Mouse (Mus musculus) MEL (cell line): ENCODE data around the gene Kank3. TPM values are rescaled to one million over a fixed set of nuclear protein-coding genes. Genes with fewer than 3 reads are reported as not detected.

Experiments
- DNase-seq: peaks from one replicate; pipeline ENCODE4 v3.0.0; 2011; ENCODE audit warnings: low read depth, low spot score
- H3K27ac ChIP-seq: 2 replicates; pipeline ENCODE4 v1.5.1; 2012; ENCODE audit warnings: low read depth, mild to moderate bottlenecking, control low read depth, low read length, moderate library complexity; ENCODE audit not compliant: control insufficient read depth
- H3K27me3 ChIP-seq, 2 experiments: fragments of 150-350 bp in 1 of 2; sonication (generic) in 1 of 2; 2 replicates each; pipeline ENCODE4 v1.6.1; 2012; ENCODE audit warnings: low read length in 2 of 2, mild to moderate bottlenecking in 2 of 2, improper control_type of control experiment in 1 of 2, moderate library complexity in 1 of 2; ENCODE audit not compliant: insufficient read depth in 2 of 2, control insufficient read depth in 1 of 2
- H3K36me3 ChIP-seq, 2 experiments: 2 replicates each; pipeline ENCODE4 v1.6.1; 2012 to 2014; ENCODE audit warnings: low read length in 2 of 2, improper control_type of control experiment in 1 of 2, inconsistent platforms in 1 of 2, mild to moderate bottlenecking in 1 of 2; ENCODE audit not compliant: insufficient read depth in 2 of 2, control insufficient read depth in 1 of 2
- H3K4me1 ChIP-seq, 2 experiments: fragments of 150-350 bp in 1 of 2; sonication (generic) in 1 of 2; 2 replicates each; pipeline ENCODE4 v1.6.1; 2012; ENCODE audit warnings: low read length in 2 of 2, improper control_type of control experiment in 1 of 2, mild to moderate bottlenecking in 1 of 2; ENCODE audit not compliant: insufficient read depth in 2 of 2, control insufficient read depth in 1 of 2
- H3K4me3 ChIP-seq, 2 experiments: fragments of 150-350 bp in 1 of 2; sonication (generic) in 1 of 2; 2 replicates each; pipeline ENCODE4 v1.5.1; 2012; ENCODE audit warnings: low read depth in 2 of 2, low read length in 2 of 2, mild to moderate bottlenecking in 2 of 2, moderate library complexity in 2 of 2, control low read depth in 1 of 2, improper control_type of control experiment in 1 of 2; ENCODE audit not compliant: control insufficient read depth in 1 of 2, insufficient read depth in 1 of 2
- H3K79me2 ChIP-seq: 2 replicates; pipeline ENCODE4 v1.6.1; 2012; ENCODE audit warnings: mild to moderate bottlenecking, low read length, moderate library complexity; ENCODE audit not compliant: control insufficient read depth, poor library complexity, insufficient read depth
- H3K9ac ChIP-seq: 2 replicates; pipeline ENCODE4 v1.6.1; 2012; ENCODE audit warnings: low read depth, mild to moderate bottlenecking, control low read depth, low read length, moderate library complexity; ENCODE audit not compliant: control insufficient read depth, poor library complexity, severe bottlenecking
- H3K9me3 ChIP-seq: fragments of 150-350 bp; sonication (generic); replicated peaks from 2 replicates; pipeline ENCODE4 v1.6.1; 2012; ENCODE audit warnings: mild to moderate bottlenecking, low read length, improper control_type of control experiment, moderate library complexity; ENCODE audit not compliant: insufficient read depth
- BHLHE40 ChIP-seq: IDR thresholded peaks from 2 replicates; pipeline ENCODE4 v1.6.1; 2012; ENCODE audit warnings: low read depth, mild to moderate bottlenecking, inconsistent platforms, low read length, improper control_type of control experiment, borderline replicate concordance
- CHD1 ChIP-seq: IDR thresholded peaks from 2 replicates; pipeline ENCODE4 v1.6.1; 2012; ENCODE audit warnings: low read depth, mild to moderate bottlenecking, inconsistent platforms, low read length, improper control_type of control experiment
- CHD2 ChIP-seq: IDR thresholded peaks from 2 replicates; pipeline ENCODE4 v1.6.1; 2011; ENCODE audit warnings: low read length, improper control_type of control experiment
- CTCF ChIP-seq, 3 experiments: IDR thresholded peaks in 2 of 3; conservative IDR thresholded peaks in 1 of 3; 2 replicates each; pipeline ENCODE4 v1.5.1; 2011 to 2012; ENCODE audit warnings: low read length in 3 of 3, low read depth in 2 of 3, mild to moderate bottlenecking in 2 of 3, improper control_type of control experiment in 1 of 3, inconsistent platforms in 1 of 3, mixed read lengths in 1 of 3, moderate library complexity in 1 of 3; ENCODE audit not compliant: control insufficient read depth in 1 of 3, insufficient read depth in 1 of 3, poor library complexity in 1 of 3, severe bottlenecking in 1 of 3
- ELF1 ChIP-seq: IDR thresholded peaks from 2 replicates; pipeline ENCODE4 v1.6.1; 2014; ENCODE audit warnings: low read depth, mild to moderate bottlenecking, inconsistent platforms, low read length, improper control_type of control experiment, moderate library complexity
- GABPA ChIP-seq: IDR thresholded peaks from 2 replicates; pipeline ENCODE4 v1.6.1; 2012; ENCODE audit warnings: low read depth, mild to moderate bottlenecking, inconsistent platforms, low read length, improper control_type of control experiment, moderate library complexity
- GATA1 ChIP-seq: IDR thresholded peaks from 2 replicates; pipeline ENCODE4 v1.6.1; 2011; ENCODE audit warnings: low read depth, low read length, improper control_type of control experiment
- HCFC1 ChIP-seq: IDR thresholded peaks from 2 replicates; pipeline ENCODE4 v1.6.1; 2012; ENCODE audit warnings: low read depth, mild to moderate bottlenecking, inconsistent platforms, low read length, improper control_type of control experiment, moderate library complexity
- KAT2A ChIP-seq: conservative IDR thresholded peaks from 2 replicates; pipeline ENCODE4 v1.6.1; 2012; ENCODE audit warnings: low read depth, low read length, improper control_type of control experiment, inconsistent platforms
- MEF2A ChIP-seq: IDR thresholded peaks from 2 replicates; pipeline ENCODE4 v1.6.1; 2014; ENCODE audit warnings: low read depth, mild to moderate bottlenecking, inconsistent platforms, low read length, improper control_type of control experiment; ENCODE audit not compliant: poor library complexity, insufficient replicate concordance, severe bottlenecking; ENCODE audit errors: extremely low read depth
- MYC ChIP-seq: IDR thresholded peaks from 2 replicates; pipeline ENCODE4 v1.6.1; 2011; ENCODE audit warnings: low read depth, mild to moderate bottlenecking, low read length, improper control_type of control experiment, moderate library complexity
- NRF1 ChIP-seq: IDR thresholded peaks from 2 replicates; pipeline ENCODE4 v1.6.1; 2014; ENCODE audit warnings: low read depth, mild to moderate bottlenecking, inconsistent platforms, low read length, improper control_type of control experiment, moderate library complexity; ENCODE audit not compliant: poor library complexity, insufficient read depth, severe bottlenecking
- POLR2A ChIP-seq, 2 experiments: IDR thresholded peaks; 2 replicates each; pipeline ENCODE4 v1.6.1; 2011 to 2012; ENCODE audit warnings: low read length in 2 of 2, mild to moderate bottlenecking in 2 of 2, control low read depth in 1 of 2, improper control_type of control experiment in 1 of 2, low read depth in 1 of 2, moderate library complexity in 1 of 2; ENCODE audit not compliant: control insufficient read depth in 1 of 2, insufficient read depth in 1 of 2, poor library complexity in 1 of 2
- SIN3A ChIP-seq: IDR thresholded peaks from 2 replicates; pipeline ENCODE4 v1.6.1; 2012; ENCODE audit warnings: low read length, improper control_type of control experiment, inconsistent platforms
- TAL1 ChIP-seq: IDR thresholded peaks from 2 replicates; pipeline ENCODE4 v1.6.1; 2012; ENCODE audit warnings: mild to moderate bottlenecking, inconsistent platforms, low read length, moderate library complexity, mixed read lengths
- TBP ChIP-seq: IDR thresholded peaks from 2 replicates; pipeline ENCODE4 v1.8.0; 2011; ENCODE audit warnings: low read depth, low read length, improper control_type of control experiment
- UBTF ChIP-seq: IDR thresholded peaks from 2 replicates; pipeline ENCODE4 v1.6.1; 2012; ENCODE audit warnings: low read depth, mild to moderate bottlenecking, inconsistent platforms, low read length, improper control_type of control experiment, moderate library complexity, borderline replicate concordance; ENCODE audit not compliant: insufficient read depth
- USF2 ChIP-seq, 2 experiments: IDR thresholded peaks; 2 replicates each; pipeline ENCODE4 v1.6.1; 2011 to 2012; ENCODE audit warnings: improper control_type of control experiment in 2 of 2, low read length in 2 of 2, borderline replicate concordance in 1 of 2, inconsistent platforms in 1 of 2, low read depth in 1 of 2, mild to moderate bottlenecking in 1 of 2; ENCODE audit not compliant: insufficient read depth in 1 of 2
- ZC3H11A ChIP-seq: IDR thresholded peaks from 2 replicates; pipeline ENCODE4 v1.6.1; 2012; ENCODE audit warnings: low read depth, mild to moderate bottlenecking, inconsistent platforms, low read length, improper control_type of control experiment
- ZMIZ1 ChIP-seq: IDR thresholded peaks from 2 replicates; pipeline ENCODE4 v1.6.1; 2012; ENCODE audit warnings: low read depth, mild to moderate bottlenecking, inconsistent platforms, low read length, improper control_type of control experiment, moderate library complexity
- polyA plus RNA-seq, 2 experiments: library from polyadenylated mRNA; stranded (reverse) in 1 of 2; unstranded in 1 of 2; fragments of >175 nt in 1 of 2; fragments of >200 nt in 1 of 2; gene quantifications; 2 replicates each; pipeline versions ENCODE4 v1.2.1 to v1.2.4; 2012; ENCODE audit warnings: low replicate concordance in 2 of 2, low read depth in 1 of 2; ENCODE audit not compliant: insufficient read length in 2 of 2, insufficient read depth in 1 of 2, missing spikeins in 1 of 2
- total RNA-seq: library from RNA; depleted of rRNA; stranded (reverse); fragments of 300-350 nt; gene quantifications from 2 replicates; pipeline ENCODE4 v1.2.3, GENCODE M21; 2012

The Kank3 gene
- total and polyA plus RNA-seq, 3 experiments = 5.2 to 5.5 TPM; not detected in 1

DNA sequence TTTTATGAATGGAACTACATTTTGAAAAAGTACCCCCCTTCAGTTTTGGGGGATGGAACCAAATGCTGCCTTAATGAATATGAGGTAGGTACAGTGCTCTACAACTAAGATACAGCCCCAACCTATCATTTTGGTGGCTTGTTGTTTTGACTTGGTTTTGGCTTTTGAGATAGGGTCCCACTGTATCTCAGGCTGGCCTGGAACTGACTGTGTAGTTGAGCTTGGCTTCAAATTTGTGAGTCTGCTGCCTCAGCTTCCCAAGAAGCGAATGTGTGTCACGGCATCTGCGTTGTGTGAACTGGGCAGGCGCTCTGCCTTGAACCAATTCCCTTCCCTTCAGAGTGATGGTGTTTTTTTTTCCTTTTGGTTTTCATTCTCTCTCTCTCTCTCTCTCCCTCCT is 38.7 kb upstream of the Kank3 start:
- TF ChIP-seq SIN3A (no peak), USF2 (IDR thresholded peaks at IDR 0.05; ENCODE audit: borderline replicate concordance in 1 of 2, insufficient read depth in 1 of 2, low read depth in 1 of 2, low read length in 2 of 2) (no peak), GATA1 (no peak), CHD2 (no peak), GABPA (no peak), HCFC1 (no peak), MEF2A (no peak), KAT2A (no peak), CHD1 (no peak), ZMIZ1 (peak; percentile 82; the same call in 1 of the 2 replicates), UBTF (no peak), TAL1 (no peak), ZC3H11A (no peak), TBP (peak; percentile 77), BHLHE40 (no peak), NRF1 (no peak), CTCF (IDR thresholded peaks at IDR 0.05 in 2 of 3, conservative IDR thresholded peaks at IDR 0.05 in 1 of 3; ENCODE audit: control insufficient read depth in 1 of 3, insufficient read depth in 1 of 3, low read depth in 2 of 3, low read length in 3 of 3, poor library complexity in 1 of 3, severe bottlenecking in 1 of 3) (no peak), POLR2A (IDR thresholded peaks at IDR 0.05; ENCODE audit: control insufficient read depth in 1 of 2, insufficient read depth in 1 of 2, low read depth in 1 of 2, low read length in 2 of 2, poor library complexity in 1 of 2) (peak in 1 of 2 experiments; percentile 59; a peak in 2 of 4 replicates)
- TF ChIP-seq, all 39 proteins: peak for 3
- Histone ChIP-seq H3K79me2 (no peaks in the 10 kb centered on the region), H3K27me3 (no peaks in the 10 kb centered on the region; a peak in 1 of 4 replicates), H3K27ac (no peak overlapping the region), H3K9ac (no peak overlapping the region), H3K36me3 (peaks cover 0 to 3% of the 10 kb centered on the region in 2 experiments; a peak in 1 of 4 replicates), H3K4me3 (no peak overlapping the region), H3K4me1 (no peaks in the 10 kb centered on the region), H3K9me3 (no peaks in the 10 kb centered on the region)
- DNase-seq = peak; percentile 38

DNA sequence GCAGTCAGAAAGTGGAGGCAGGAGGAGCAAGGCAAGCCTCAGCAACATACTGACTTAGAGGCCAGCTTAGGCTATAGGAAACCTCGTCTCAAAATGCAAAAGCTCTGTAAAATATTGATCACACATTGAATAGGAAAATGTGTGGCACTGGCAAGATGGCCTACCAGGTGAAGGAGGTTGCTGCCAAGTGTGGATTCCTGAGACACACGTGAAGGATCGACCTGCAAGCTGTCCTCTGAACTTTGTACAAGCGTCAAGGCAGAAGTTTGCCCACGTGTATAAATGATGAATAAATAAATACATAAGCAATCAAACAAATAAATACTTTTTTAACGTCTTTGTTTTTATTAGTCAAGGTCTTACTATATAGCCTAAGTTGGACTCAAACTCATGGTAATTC is 36.9 kb upstream of the Kank3 start:
- Histone ChIP-seq H3K4me1 (no peaks in the 10 kb centered on the region), H3K36me3 (peaks cover 0 to 3% of the 10 kb centered on the region in 2 experiments; a peak in 1 of 4 replicates), H3K9ac (no peak overlapping the region), H3K79me2 (no peaks in the 10 kb centered on the region), H3K4me3 (no peak overlapping the region), H3K27me3 (no peaks in the 10 kb centered on the region), H3K27ac (no peak overlapping the region), H3K9me3 (no peaks in the 10 kb centered on the region)
- TF ChIP-seq ELF1 (no peak), POLR2A (IDR thresholded peaks at IDR 0.05; ENCODE audit: control insufficient read depth in 1 of 2, insufficient read depth in 1 of 2, low read depth in 1 of 2, low read length in 2 of 2, poor library complexity in 1 of 2) (no peak), MYC (no peak), SIN3A (no peak), TBP (no peak), NRF1 (no peak)
- no peak for DNase-seq
